Mouse (Mus musculus) left cerebral cortex, adult 2 months (tissue): ENCODE results near the gene Med21. TPM values are rescaled to one million over a fixed set of nuclear protein-coding genes. Genes with fewer than 3 reads are reported as not detected.

ENCODE experiments used
- DNase-seq, 2 experiments: peaks; one replicate each; pipeline ENCODE4 v3.0.0; 2021 to 2022; ENCODE audit warnings: low spot score in 2 of 2, mixed read lengths in 1 of 2; ENCODE audit errors: extremely low spot score in 1 of 2
- H3K27ac ChIP-seq: fragments of 200-600 bp; 2 replicates; pipeline ENCODE4 v1.8.1; 2022
- H3K4me3 ChIP-seq: fragments of 200-600 bp; 2 replicates; pipeline ENCODE4 v1.8.1; 2022
- CTCF ChIP-seq: fragments of 200-600 bp; IDR thresholded peaks from 2 replicates; pipeline ENCODE4 v1.8.1; 2022; ENCODE audit warnings: antibody characterized with exemption, mild to moderate bottlenecking, moderate library complexity
- intact Hi-C: fragments of 180-260 bp; cut with DNase I; formaldehyde crosslinking; loops from one replicate; pipeline ENCODE4 v1.15.1; 2025
- total RNA-seq, 2 experiments: library from RNA; stranded (reverse); gene quantifications; 2 replicates each; pipeline ENCODE4 v1.2.3; 2021

Gene Med21
- total RNA-seq, 2 experiments from 2014 or later = 44.1 to 44.8 TPM

GRCm38 (mm10) chr6:146688861-146689260, 46.5 kb downstream of the Med21 start:
- Histone ChIP-seq H3K4me3 (no peak overlapping the region), H3K27ac (no peak overlapping the region)
- intact Hi-C loops = no loop called here
- no peak for DNase-seq
- TF ChIP-seq CTCF = no peak

- intact Hi-C loops = no loop called here
- Histone ChIP-seq H3K27ac (no peak overlapping the region), H3K4me3 (no peak overlapping the region)
- no peak for DNase-seq
- no peak for TF ChIP-seq CTCF
Observed at GRCm38 (mm10) chr6:146697767-146698166, 55.4 kb downstream of the Med21 start.

GRCm38 (mm10) chr6:146698376-146698775, 56.0 kb downstream of the Med21 start:
- no peak overlapping the region for H3K27ac ChIP-seq
- no peak for TF ChIP-seq CTCF
- no peak for DNase-seq
- intact Hi-C loops = no loop called here
- H3K4me3 ChIP-seq = no peak overlapping the region

Other genes starting within 250 kb of the Med21 start
- 10 to 100 TPM; 12.3 to 15.4 TPM for gene Itpr2, start 140.3 kb upstream of the Med21 start, total RNA-seq
- 100 to 1,000 TPM in 1 of 2 experiments, 10 to 100 TPM in 1; 98.6 to 108 TPM for gene Fgfr1op2, start 65.3 kb upstream of the Med21 start, total RNA-seq
- 10 to 100 TPM; 38.4 to 38.6 TPM for gene Ints13, start 64.7 kb upstream of the Med21 start, total RNA-seq
- 10 to 100 TPM; 26.4 to 27.4 TPM for gene Tm7sf3, start 277 bp downstream of the Med21 start, total RNA-seq
- 10 to 100 TPM; 25.7 to 26.3 TPM for gene Stk38l, start 82.4 kb downstream of the Med21 start, total RNA-seq
- gene Arntl2, start 153.5 kb downstream of the Med21 start, total RNA-seq = 10 to 100 TPM in 1 of 2 experiments, 1 to 10 TPM in 1; 8.2 to 10.2 TPM
- not detected for gene Smco2, start 207.6 kb downstream of the Med21 start, total RNA-seq
- gene Ppfibp1, start 245.9 kb downstream of the Med21 start, total RNA-seq = 10 to 100 TPM; 61.0 to 61.6 TPM